Mouse (Mus musculus): Measurements from ENCODE around the gene Frmd5. TPM values are rescaled to one million over a fixed set of nuclear protein-coding genes. Genes with fewer than 3 reads are reported as not detected.

Frmd5 gene
- polyA plus RNA-seq, 1 experiment, result not detected

- no peak overlapping the region for H3K27ac ChIP-seq (ENCODE audit: insufficient read depth, low read depth, low read length)
- H3K4me1 ChIP-seq (ENCODE audit: control insufficient read depth, insufficient read depth, low read length), result no peaks in the 10 kb centered on the region
- no peak overlapping the region for H3K4me3 ChIP-seq (ENCODE audit: insufficient read depth, low read length)
- TF ChIP-seq CTCF (IDR thresholded peaks at IDR 0.05; ENCODE audit: low read depth, low read length), result no peak
- no peak for TF ChIP-seq POLR2A (IDR thresholded peaks at IDR 0.05; ENCODE audit: borderline replicate concordance, low read depth, low read length)
These were observed 97.8 kb downstream of the Frmd5 start for GRCm38 (mm10) chr2:121709096-121709495.

DNA sequence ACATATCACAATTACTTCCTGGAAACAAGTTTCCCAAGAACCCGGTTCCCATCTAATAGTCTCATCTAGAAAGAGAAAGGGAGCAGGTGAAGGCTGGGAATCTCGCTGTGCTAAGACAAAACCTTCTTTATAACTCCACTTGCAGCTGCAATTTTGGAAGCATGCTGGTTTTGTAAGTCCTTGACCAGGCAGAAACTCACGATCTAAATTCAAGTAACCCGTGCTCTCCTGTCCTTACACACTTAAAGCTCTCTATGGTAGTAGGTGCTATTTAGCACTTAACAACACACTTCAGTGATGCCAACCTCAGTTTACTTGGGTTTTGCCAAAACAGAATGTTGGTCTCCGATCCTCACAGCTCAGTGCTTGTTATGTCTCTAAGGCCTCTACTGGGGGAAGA is 99.4 kb downstream of the Frmd5 start:
- Histone ChIP-seq H3K4me1 (ENCODE audit: control insufficient read depth, insufficient read depth, low read length) (no peaks in the 10 kb centered on the region), H3K4me3 (ENCODE audit: insufficient read depth, low read length) (no peak overlapping the region), H3K27ac (ENCODE audit: insufficient read depth, low read depth, low read length) (no peak overlapping the region)
- no peak for TF ChIP-seq CTCF (IDR thresholded peaks at IDR 0.05; ENCODE audit: low read depth, low read length)
- TF ChIP-seq POLR2A (IDR thresholded peaks at IDR 0.05; ENCODE audit: borderline replicate concordance, low read depth, low read length), result no peak

DNA sequence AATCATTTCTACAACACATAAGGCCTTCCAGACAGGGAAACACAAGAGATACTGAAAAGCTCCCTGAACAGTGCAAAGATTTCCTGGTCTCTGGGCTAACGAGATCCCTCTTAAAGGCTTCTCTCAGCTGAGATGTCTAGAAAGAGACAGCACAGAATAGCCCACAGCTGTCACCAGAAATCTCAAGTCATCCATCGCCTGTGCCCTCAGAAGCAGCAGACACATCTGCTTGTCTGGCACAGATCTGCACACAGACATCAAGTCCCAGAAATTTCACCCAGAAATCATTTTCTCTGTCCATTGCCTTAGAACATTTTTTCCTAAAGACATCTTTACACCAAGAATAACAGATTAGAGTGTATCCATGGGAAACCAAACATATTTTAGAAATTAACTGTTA is 101.1 kb downstream of the Frmd5 start:
- TF ChIP-seq CTCF (IDR thresholded peaks at IDR 0.05; ENCODE audit: low read depth, low read length) (no peak), POLR2A (IDR thresholded peaks at IDR 0.05; ENCODE audit: borderline replicate concordance, low read depth, low read length) (no peak)
- Histone ChIP-seq H3K27ac (ENCODE audit: insufficient read depth, low read depth, low read length) (no peak overlapping the region), H3K4me1 (ENCODE audit: control insufficient read depth, insufficient read depth, low read length) (no peaks in the 10 kb centered on the region), H3K4me3 (ENCODE audit: insufficient read depth, low read length) (no peak overlapping the region)

DNA sequence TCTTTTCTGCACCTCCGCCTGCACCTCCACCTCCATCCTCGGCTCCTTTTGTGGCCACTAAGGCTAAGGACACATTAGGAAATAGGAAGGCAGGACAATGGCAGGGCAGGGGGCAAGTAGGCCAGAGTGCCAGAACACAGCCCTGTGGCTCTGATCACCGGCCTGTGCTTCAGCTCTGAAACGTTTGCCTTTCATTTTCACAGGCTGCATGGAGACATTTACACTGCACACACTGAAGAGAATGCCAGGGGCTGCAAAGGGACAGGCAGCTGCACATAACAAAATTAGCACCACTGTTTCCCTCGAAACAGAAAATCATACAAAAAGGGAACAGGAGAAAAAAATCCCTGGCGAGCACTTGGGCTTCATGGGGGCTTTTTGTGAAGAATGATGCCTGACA is 107.6 kb downstream of the Frmd5 start:
- TF ChIP-seq CTCF (IDR thresholded peaks at IDR 0.05; ENCODE audit: low read depth, low read length) (no peak), POLR2A (IDR thresholded peaks at IDR 0.05; ENCODE audit: borderline replicate concordance, low read depth, low read length) (no peak)
- H3K4me1 ChIP-seq (ENCODE audit: control insufficient read depth, insufficient read depth, low read length), result no peaks in the 10 kb centered on the region
- H3K27ac ChIP-seq (ENCODE audit: insufficient read depth, low read depth, low read length), result no peak overlapping the region
- H3K4me3 ChIP-seq (ENCODE audit: insufficient read depth, low read length), result no peak overlapping the region

GRCm38 (mm10) chr2:121695436-121695835 is 111.5 kb downstream of the Frmd5 start:
- H3K27ac ChIP-seq (ENCODE audit: insufficient read depth, low read depth, low read length), result no peak overlapping the region
- TF ChIP-seq CTCF (IDR thresholded peaks at IDR 0.05; ENCODE audit: low read depth, low read length), result no peak
- TF ChIP-seq POLR2A (IDR thresholded peaks at IDR 0.05; ENCODE audit: borderline replicate concordance, low read depth, low read length), result no peak
- H3K4me1 ChIP-seq (ENCODE audit: control insufficient read depth, insufficient read depth, low read length), result no peaks in the 10 kb centered on the region
- H3K4me3 ChIP-seq (ENCODE audit: insufficient read depth, low read length), result no peak overlapping the region

GRCm38 (mm10) chr2:121688107-121688506 is 118.8 kb downstream of the Frmd5 start:
- Histone ChIP-seq H3K4me1 (ENCODE audit: control insufficient read depth, insufficient read depth, low read length) (no peaks in the 10 kb centered on the region), H3K27ac (ENCODE audit: insufficient read depth, low read depth, low read length) (no peak overlapping the region), H3K4me3 (ENCODE audit: insufficient read depth, low read length) (no peak overlapping the region)
- TF ChIP-seq CTCF (IDR thresholded peaks at IDR 0.05; ENCODE audit: low read depth, low read length) (no peak), POLR2A (IDR thresholded peaks at IDR 0.05; ENCODE audit: borderline replicate concordance, low read depth, low read length) (no peak)

DNA sequence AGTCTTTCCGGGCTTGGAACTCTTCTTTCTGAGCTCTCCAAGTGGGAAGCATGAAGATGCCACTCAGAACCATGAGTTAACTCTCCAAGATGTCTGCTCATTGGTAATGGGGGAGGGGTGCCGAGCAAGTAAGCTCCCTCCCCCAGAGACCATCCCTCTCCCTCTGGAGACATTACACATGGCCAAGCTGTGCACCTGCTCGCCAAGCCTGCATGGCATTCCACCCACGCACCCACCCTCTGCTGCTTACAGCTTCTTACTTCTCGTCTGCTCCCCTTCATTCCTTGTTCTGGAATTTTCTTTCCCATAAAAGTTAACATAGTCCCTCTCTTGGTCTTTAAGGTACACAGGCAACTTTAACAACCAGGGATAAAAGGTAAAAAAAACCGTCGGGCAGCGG is 123.3 kb downstream of the Frmd5 start:
- no peak for TF ChIP-seq CTCF (IDR thresholded peaks at IDR 0.05; ENCODE audit: low read depth, low read length)
- TF ChIP-seq POLR2A (IDR thresholded peaks at IDR 0.05; ENCODE audit: borderline replicate concordance, low read depth, low read length), result no peak
- Histone ChIP-seq H3K4me1 (ENCODE audit: control insufficient read depth, insufficient read depth, low read length) (no peaks in the 10 kb centered on the region), H3K27ac (ENCODE audit: insufficient read depth, low read depth, low read length) (no peak overlapping the region), H3K4me3 (ENCODE audit: insufficient read depth, low read length) (no peak overlapping the region)

DNA sequence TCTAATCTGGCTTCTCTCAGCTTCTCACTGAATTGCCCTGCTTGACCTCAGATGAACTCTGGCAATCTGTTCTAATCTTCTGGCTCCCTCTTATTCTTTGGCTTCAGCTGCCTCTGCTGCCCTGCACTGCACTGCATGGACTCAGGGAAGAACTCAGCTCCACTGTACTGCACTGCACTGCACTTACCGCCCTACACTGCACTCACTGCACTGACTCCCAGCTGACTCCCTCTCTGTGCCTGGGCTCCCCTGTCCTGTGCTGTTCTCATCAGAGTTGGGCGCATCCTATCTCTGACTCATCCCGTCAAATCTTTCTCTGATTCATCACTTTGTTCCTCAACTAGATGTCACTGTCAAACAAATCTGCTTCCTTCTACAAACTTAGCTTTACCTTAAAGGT is 124.5 kb downstream of the Frmd5 start:
- no peak overlapping the region for H3K4me3 ChIP-seq (ENCODE audit: insufficient read depth, low read length)
- H3K27ac ChIP-seq (ENCODE audit: insufficient read depth, low read depth, low read length), result no peak overlapping the region
- H3K4me1 ChIP-seq (ENCODE audit: control insufficient read depth, insufficient read depth, low read length), result no peaks in the 10 kb centered on the region
- no peak for TF ChIP-seq POLR2A (IDR thresholded peaks at IDR 0.05; ENCODE audit: borderline replicate concordance, low read depth, low read length)
- no peak for TF ChIP-seq CTCF (IDR thresholded peaks at IDR 0.05; ENCODE audit: low read depth, low read length)

DNA sequence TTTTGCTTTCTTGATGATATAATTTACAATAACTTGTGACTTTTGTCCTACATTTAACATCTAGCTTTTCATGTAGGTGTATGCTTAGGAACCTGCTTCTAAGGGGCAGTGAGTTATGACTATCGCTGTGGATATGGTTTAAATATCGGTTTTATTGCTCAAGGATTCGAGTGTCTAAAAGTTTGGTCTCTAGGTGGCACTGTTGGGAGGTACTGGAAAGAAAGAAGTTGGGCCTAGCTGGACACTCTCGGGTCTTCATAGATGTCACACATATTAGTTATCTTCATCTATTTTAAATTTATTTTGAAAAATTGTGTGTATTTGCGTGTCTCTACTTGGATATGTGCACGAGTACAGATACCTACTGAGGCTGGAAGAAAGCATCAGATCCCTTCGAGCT is 127.2 kb downstream of the Frmd5 start:
- H3K4me3 ChIP-seq (ENCODE audit: insufficient read depth, low read length), result no peak overlapping the region
- no peaks in the 10 kb centered on the region for H3K4me1 ChIP-seq (ENCODE audit: control insufficient read depth, insufficient read depth, low read length)
- no peak overlapping the region for H3K27ac ChIP-seq (ENCODE audit: insufficient read depth, low read depth, low read length)
- TF ChIP-seq CTCF (IDR thresholded peaks at IDR 0.05; ENCODE audit: low read depth, low read length) (no peak), POLR2A (IDR thresholded peaks at IDR 0.05; ENCODE audit: borderline replicate concordance, low read depth, low read length) (no peak)

- Histone ChIP-seq H3K4me3 (ENCODE audit: insufficient read depth, low read length) (no peak overlapping the region), H3K27ac (ENCODE audit: insufficient read depth, low read depth, low read length) (no peak overlapping the region), H3K4me1 (ENCODE audit: control insufficient read depth, insufficient read depth, low read length) (no peaks in the 10 kb centered on the region)
- no peak for TF ChIP-seq POLR2A (IDR thresholded peaks at IDR 0.05; ENCODE audit: borderline replicate concordance, low read depth, low read length)
- no peak for TF ChIP-seq CTCF (IDR thresholded peaks at IDR 0.05; ENCODE audit: low read depth, low read length)
These were observed 129.3 kb downstream of the Frmd5 start for GRCm38 (mm10) chr2:121677649-121677986.

All from bone marrow macrophage, adult 2 months (primary cell).